Mouse (Mus musculus): ENCODE data around the gene Bmi1. TPM values are rescaled to one million over a fixed set of nuclear protein-coding genes. Genes with fewer than 3 reads are reported as not detected.
A peak's percentile ranks its signal among the peaks of the same experiment; 100 is the strongest.

Gene Bmi1
- polyA plus RNA-seq, 1 experiment from 2014 or later, result 44.1 TPM

DNA sequence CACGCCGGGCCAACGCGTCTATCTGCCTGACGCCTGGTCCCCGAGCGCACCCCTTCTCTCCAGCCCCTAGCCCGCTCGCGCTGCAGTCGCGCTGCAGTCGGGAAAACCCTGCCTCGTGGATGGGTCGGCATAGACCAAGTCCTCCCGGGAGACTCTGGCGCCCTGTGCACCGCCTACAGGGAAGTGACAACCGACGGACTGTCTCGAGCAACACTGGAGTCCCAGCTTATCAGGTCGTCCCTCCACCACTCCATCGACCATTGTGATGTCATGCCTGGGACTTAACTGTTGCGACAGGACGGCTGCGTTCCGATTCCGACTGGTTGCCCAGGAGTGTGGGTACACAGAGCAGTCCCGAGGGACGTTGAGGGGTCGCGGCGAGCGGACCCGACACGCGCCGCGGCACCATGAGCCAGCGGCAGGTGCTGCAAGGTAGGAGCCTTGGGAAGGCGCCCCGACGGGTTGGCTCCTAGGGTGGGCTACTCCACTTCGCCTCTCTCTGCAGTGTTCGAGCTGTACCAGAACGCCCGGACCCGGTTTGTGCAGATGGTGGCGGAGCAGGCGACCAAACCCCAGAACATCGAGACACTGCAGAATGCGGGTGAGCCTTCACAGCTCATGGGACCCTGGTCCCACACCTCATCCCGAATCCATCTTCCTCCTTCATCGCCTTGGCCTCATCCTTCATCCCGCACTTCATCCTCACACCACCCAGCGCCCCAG lies 22.0 kb downstream of the Bmi1 start:
- Histone ChIP-seq H3K4me2 (replicated peaks; ENCODE audit: low read depth, low read length) (no peak overlapping the region), H3K27me3 (ENCODE audit: control insufficient read depth, insufficient read depth, low read length) (peaks cover 71% of the 10 kb centered on the region), H3K4me1 (ENCODE audit: control insufficient read depth, insufficient read depth, low read length) (no peaks in the 10 kb centered on the region), H3K9me3 (ENCODE audit: control insufficient read depth, low read length) (no peaks in the 10 kb centered on the region), H3K27ac (ENCODE audit: low read depth, low read length) (no peak overlapping the region), H3K36me3 (ENCODE audit: control insufficient read depth, insufficient read depth, low read length) (no peaks in the 10 kb centered on the region), H3K9ac (ENCODE audit: low read depth, low read length) (no peak overlapping the region), H3K4me3 (ENCODE audit: low read length) (peak overlapping the region; percentile 13; the same call in 1 of the 2 replicates)
- 0 out of 2 replicates have a peak, but pooled peaks have one; percentile 21 for ATAC-seq (ENCODE audit: low FRiP score, low TSS enrichment)
- WGBS, result under 1% methylated on average over 53 of the region's 56 CpGs

DNA sequence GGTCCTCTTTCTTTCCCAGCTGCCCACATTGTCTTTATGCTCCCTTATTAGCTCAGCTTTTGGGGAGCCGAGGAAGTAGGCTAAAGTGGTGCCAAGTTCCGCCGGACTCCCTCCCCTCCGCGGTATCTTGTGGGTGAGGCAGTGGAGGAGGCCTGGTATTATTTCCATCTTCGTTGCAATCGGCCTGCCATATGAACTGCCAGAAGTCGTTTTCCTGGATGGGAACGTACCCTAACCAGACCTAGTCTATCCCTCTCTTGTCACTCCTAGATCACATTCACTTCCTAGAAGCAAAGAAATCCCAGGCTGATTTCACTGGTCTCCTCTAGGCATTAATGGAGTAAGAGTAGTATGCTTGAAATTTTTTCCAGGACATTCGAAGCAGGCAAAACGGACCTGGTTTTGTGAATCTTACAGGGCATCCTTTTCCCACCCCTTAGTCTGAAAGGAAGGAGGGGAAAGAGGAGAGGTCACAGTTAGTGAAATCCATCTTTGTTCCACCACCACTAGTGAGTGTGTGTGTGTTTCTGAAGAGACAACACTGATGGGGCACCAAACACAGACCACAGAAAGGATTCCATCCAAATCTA lies 22.7 kb downstream of the Bmi1 start:
- Histone ChIP-seq H3K27me3 (ENCODE audit: control insufficient read depth, insufficient read depth, low read length) (peaks cover 71% of the 10 kb centered on the region), H3K9me3 (ENCODE audit: control insufficient read depth, low read length) (no peaks in the 10 kb centered on the region), H3K9ac (ENCODE audit: low read depth, low read length) (no peak overlapping the region), H3K27ac (ENCODE audit: low read depth, low read length) (no peak overlapping the region), H3K36me3 (ENCODE audit: control insufficient read depth, insufficient read depth, low read length) (no peaks in the 10 kb centered on the region), H3K4me3 (ENCODE audit: low read length) (no peak overlapping the region), H3K4me2 (replicated peaks; ENCODE audit: low read depth, low read length) (no peak overlapping the region), H3K4me1 (ENCODE audit: control insufficient read depth, insufficient read depth, low read length) (no peaks in the 10 kb centered on the region)
- whole genome bisulfite sequencing, result under 1% methylated on average over 11 of the region's 11 CpGs
- ATAC-seq (ENCODE audit: low FRiP score, low TSS enrichment), result no peak

DNA sequence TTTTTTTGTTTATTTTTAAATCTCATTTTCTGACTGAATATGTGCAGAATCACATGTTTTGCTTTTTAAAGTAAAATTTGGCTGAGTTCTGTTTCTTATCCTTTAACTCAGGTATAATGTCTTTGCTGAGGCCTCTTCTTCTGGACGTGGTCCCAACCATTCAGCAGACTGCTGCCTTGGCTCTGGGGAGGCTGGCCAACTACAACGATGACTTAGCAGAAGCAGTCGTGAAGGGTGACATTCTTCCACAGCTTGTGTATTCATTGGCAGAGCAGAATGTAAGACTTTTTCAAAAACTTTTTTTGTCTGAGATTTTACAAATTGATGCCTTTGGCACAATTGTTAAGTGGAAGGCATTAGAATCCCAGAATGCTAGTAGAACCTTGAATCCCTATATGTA lies 33.5 kb downstream of the Bmi1 start:
- no peak overlapping the region for H3K9ac ChIP-seq (ENCODE audit: low read depth, low read length)
- H3K9me3 ChIP-seq (ENCODE audit: control insufficient read depth, low read length), result no peaks in the 10 kb centered on the region
- WGBS, result 77% methylated on average over 3 of the region's 3 CpGs
- ATAC-seq (ENCODE audit: low FRiP score, low TSS enrichment), result no peak
- no peaks in the 10 kb centered on the region for H3K36me3 ChIP-seq (ENCODE audit: control insufficient read depth, insufficient read depth, low read length)
- 0 out of 2 replicates have a peak, but pooled peaks cover 1% of the 10 kb centered on the region for H3K27me3 ChIP-seq (ENCODE audit: control insufficient read depth, insufficient read depth, low read length)
- no peak overlapping the region for H3K27ac ChIP-seq (ENCODE audit: low read depth, low read length)
- H3K4me1 ChIP-seq (ENCODE audit: control insufficient read depth, insufficient read depth, low read length), result no peaks in the 10 kb centered on the region
- H3K4me2 ChIP-seq (replicated peaks; ENCODE audit: low read depth, low read length), result no peak overlapping the region
- no peak overlapping the region for H3K4me3 ChIP-seq (ENCODE audit: low read length)

DNA sequence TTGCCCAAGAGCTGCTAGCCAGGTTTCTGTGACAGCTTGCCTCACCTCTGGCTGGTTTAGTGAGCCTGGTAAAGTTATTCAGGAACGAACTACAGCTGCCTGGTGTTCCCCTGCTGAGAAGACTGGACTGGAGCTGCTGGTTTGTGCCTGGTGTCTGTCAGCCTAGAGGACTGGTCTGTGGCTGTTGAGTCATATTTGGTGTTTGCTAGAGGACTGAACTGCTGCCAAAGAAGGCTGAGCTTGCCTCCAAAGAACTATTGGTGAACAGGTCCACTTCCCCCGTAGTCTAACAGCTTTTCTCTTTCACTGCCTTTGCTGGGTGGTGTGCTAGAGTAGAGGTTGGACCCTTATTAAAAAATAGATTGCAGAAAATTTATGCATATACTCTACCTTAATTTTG lies 36.3 kb downstream of the Bmi1 start:
- H3K27me3 ChIP-seq (ENCODE audit: control insufficient read depth, insufficient read depth, low read length), result no peaks in the 10 kb centered on the region
- H3K9ac ChIP-seq (ENCODE audit: low read depth, low read length), result no peak overlapping the region
- no peaks in the 10 kb centered on the region for H3K9me3 ChIP-seq (ENCODE audit: control insufficient read depth, low read length)
- no peak overlapping the region for H3K27ac ChIP-seq (ENCODE audit: low read depth, low read length)
- H3K4me3 ChIP-seq (ENCODE audit: low read length), result no peak overlapping the region
- WGBS, result 79% methylated on average over 2 of the region's 2 CpGs
- ATAC-seq (ENCODE audit: low FRiP score, low TSS enrichment), result no peak
- H3K4me2 ChIP-seq (replicated peaks; ENCODE audit: low read depth, low read length), result no peak overlapping the region
- no peaks in the 10 kb centered on the region for H3K4me1 ChIP-seq (ENCODE audit: control insufficient read depth, insufficient read depth, low read length)
- H3K36me3 ChIP-seq (ENCODE audit: control insufficient read depth, insufficient read depth, low read length), result no peaks in the 10 kb centered on the region

DNA sequence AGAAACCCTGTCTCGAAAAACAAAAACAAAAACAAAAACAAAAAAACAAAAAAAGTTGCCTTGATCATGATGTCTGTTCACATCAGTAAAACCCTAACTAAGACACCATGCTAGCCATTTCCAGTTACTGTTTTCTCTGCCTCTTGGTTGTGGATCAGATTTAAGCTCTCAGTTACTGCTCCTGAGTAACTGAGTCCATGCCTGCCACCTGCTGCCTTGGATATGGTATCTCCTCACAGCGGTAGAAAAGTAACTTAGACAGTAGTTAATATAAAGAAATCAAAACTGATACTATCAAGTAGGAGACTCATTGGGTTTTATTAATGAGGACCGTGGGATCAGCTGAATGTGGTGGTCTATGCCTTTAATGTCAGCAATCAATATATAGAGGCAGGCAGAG lies 37.5 kb downstream of the Bmi1 start:
- no peaks in the 10 kb centered on the region for H3K4me1 ChIP-seq (ENCODE audit: control insufficient read depth, insufficient read depth, low read length)
- ATAC-seq (ENCODE audit: low FRiP score, low TSS enrichment), result no peak
- no peaks in the 10 kb centered on the region for H3K36me3 ChIP-seq (ENCODE audit: control insufficient read depth, insufficient read depth, low read length)
- H3K9me3 ChIP-seq (ENCODE audit: control insufficient read depth, low read length), result no peaks in the 10 kb centered on the region
- no peaks in the 10 kb centered on the region for H3K27me3 ChIP-seq (ENCODE audit: control insufficient read depth, insufficient read depth, low read length)
- H3K4me3 ChIP-seq (ENCODE audit: low read length), result no peak overlapping the region
- H3K9ac ChIP-seq (ENCODE audit: low read depth, low read length), result no peak overlapping the region
- no peak overlapping the region for H3K4me2 ChIP-seq (replicated peaks; ENCODE audit: low read depth, low read length)
- H3K27ac ChIP-seq (ENCODE audit: low read depth, low read length), result no peak overlapping the region
- WGBS, result 68% methylated on average over 3 of the region's 3 CpGs

DNA sequence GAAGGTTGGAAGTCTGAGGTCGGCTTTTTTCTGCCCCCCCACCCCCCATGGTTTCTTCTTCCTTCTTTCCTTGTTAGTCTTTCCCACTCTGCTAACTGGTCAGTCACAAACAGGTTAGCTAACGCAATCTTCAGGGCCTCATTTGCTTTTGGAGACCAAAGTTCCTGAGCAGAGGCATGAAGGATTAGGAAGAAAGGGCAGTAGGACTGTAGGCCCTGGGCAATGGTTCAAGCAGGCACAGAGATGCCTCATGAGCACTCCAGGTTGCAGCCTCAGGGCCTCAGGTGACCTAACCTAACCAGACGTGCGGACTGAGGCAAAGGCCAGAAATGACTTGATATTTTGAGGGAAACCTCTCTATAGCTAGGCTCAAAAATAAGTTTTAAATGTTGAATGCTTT lies 41.7 kb downstream of the Bmi1 start:
- H3K9ac ChIP-seq (ENCODE audit: low read depth, low read length), result no peak overlapping the region
- H3K36me3 ChIP-seq (ENCODE audit: control insufficient read depth, insufficient read depth, low read length), result no peaks in the 10 kb centered on the region
- no peaks in the 10 kb centered on the region for H3K4me1 ChIP-seq (ENCODE audit: control insufficient read depth, insufficient read depth, low read length)
- H3K4me2 ChIP-seq (replicated peaks; ENCODE audit: low read depth, low read length), result no peak overlapping the region
- H3K9me3 ChIP-seq (ENCODE audit: control insufficient read depth, low read length), result no peaks in the 10 kb centered on the region
- H3K27ac ChIP-seq (ENCODE audit: low read depth, low read length), result no peak overlapping the region
- no peak overlapping the region for H3K4me3 ChIP-seq (ENCODE audit: low read length)
- WGBS, result 88% methylated on average over 4 of the region's 4 CpGs
- no peak for ATAC-seq (ENCODE audit: low FRiP score, low TSS enrichment)
- no peaks in the 10 kb centered on the region for H3K27me3 ChIP-seq (ENCODE audit: control insufficient read depth, insufficient read depth, low read length)

DNA sequence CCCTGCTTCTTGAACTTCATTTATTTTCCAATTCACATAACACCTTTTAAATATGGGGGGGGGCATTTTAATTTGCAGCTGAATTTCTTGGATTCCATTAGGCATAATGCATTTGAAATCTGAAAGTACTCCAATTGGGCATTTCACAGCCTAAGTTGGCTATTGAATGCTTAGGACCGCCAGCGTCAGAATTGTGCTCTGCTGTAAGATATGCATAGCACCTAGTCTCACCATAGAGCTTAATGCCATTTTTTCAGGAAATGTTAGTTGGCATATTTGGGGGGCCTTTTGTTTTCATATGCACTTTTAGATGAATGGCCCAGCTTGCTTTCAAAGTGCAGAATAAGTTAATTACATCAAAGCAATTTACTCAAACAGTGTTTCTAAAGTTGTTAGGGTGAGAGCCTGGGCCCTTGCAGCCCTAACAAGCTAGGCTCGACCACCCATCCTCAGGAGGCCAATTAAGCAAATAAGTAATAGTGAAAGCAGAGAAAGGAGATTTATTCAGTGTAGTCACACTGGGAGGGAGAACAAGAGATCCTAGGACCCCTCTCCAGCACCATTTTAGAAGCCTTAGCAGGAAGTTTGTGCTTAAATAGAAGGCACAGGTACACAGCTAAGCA lies 45.5 kb downstream of the Bmi1 start:
- no peak overlapping the region for H3K27ac ChIP-seq (ENCODE audit: low read depth, low read length)
- H3K9ac ChIP-seq (ENCODE audit: low read depth, low read length), result no peak overlapping the region
- H3K4me2 ChIP-seq (replicated peaks; ENCODE audit: low read depth, low read length), result no peak overlapping the region
- no peaks in the 10 kb centered on the region for H3K9me3 ChIP-seq (ENCODE audit: control insufficient read depth, low read length)
- H3K4me1 ChIP-seq (ENCODE audit: control insufficient read depth, insufficient read depth, low read length), result no peaks in the 10 kb centered on the region
- H3K36me3 ChIP-seq (ENCODE audit: control insufficient read depth, insufficient read depth, low read length), result no peaks in the 10 kb centered on the region
- WGBS, result 59% methylated on average over 3 of the region's 3 CpGs
- H3K27me3 ChIP-seq (ENCODE audit: control insufficient read depth, insufficient read depth, low read length), result no peaks in the 10 kb centered on the region
- ATAC-seq (ENCODE audit: low FRiP score, low TSS enrichment), result no peak
- no peak overlapping the region for H3K4me3 ChIP-seq (ENCODE audit: low read length)

DNA sequence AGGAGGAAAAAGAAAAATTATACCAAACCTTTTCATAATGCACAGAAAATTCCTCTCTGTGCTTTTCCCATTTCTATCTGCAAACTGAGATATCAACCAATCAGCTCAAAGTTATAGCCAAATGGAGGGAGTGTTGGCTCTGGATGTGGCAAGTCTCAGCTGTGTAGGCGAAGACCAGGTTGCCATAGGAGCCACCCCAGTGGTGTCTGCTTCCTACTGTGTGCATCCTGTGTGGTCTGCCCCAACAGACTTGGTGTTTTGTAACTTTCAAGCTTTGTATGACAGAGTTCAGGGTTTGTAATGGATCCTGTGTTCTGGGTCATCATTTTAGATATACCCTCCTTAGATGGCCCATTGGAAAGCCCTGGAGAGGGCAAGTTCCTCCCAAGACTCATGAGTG lies 47.6 kb downstream of the Bmi1 start:
- no peaks in the 10 kb centered on the region for H3K4me1 ChIP-seq (ENCODE audit: control insufficient read depth, insufficient read depth, low read length)
- no peak overlapping the region for H3K27ac ChIP-seq (ENCODE audit: low read depth, low read length)
- no peak overlapping the region for H3K4me3 ChIP-seq (ENCODE audit: low read length)
- no peak overlapping the region for H3K4me2 ChIP-seq (replicated peaks; ENCODE audit: low read depth, low read length)
- H3K9ac ChIP-seq (ENCODE audit: low read depth, low read length), result no peak overlapping the region
- H3K36me3 ChIP-seq (ENCODE audit: control insufficient read depth, insufficient read depth, low read length), result no peaks in the 10 kb centered on the region
- 76% methylated on average over 1 of the region's 1 CpGs for WGBS
- no peaks in the 10 kb centered on the region for H3K9me3 ChIP-seq (ENCODE audit: control insufficient read depth, low read length)
- no peak for ATAC-seq (ENCODE audit: low FRiP score, low TSS enrichment)
- H3K27me3 ChIP-seq (ENCODE audit: control insufficient read depth, insufficient read depth, low read length), result no peaks in the 10 kb centered on the region

DNA sequence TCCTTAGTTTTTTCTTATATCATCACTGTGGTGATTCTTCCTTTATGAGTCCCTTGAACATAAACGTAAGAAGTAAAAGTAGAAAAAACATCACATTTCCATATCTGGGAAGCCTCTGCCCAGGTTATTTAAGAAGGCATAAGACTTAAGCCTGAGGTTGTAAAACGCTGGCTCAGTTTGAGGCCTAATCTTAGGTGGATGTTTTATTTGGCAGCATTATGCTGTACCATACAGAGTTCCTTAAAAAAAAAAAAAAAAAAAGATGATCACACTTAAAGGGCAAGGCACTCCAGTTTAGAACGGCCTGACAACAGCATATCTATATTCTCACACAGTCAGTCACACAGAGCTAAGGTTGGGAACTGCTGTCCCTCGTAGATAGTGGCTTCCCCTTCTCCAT lies 49.1 kb downstream of the Bmi1 start:
- no peak overlapping the region for H3K4me2 ChIP-seq (replicated peaks; ENCODE audit: low read depth, low read length)
- H3K27ac ChIP-seq (ENCODE audit: low read depth, low read length), result no peak overlapping the region
- H3K36me3 ChIP-seq (ENCODE audit: control insufficient read depth, insufficient read depth, low read length), result no peaks in the 10 kb centered on the region
- ATAC-seq (ENCODE audit: low FRiP score, low TSS enrichment), result no peak
- H3K27me3 ChIP-seq (ENCODE audit: control insufficient read depth, insufficient read depth, low read length), result no peaks in the 10 kb centered on the region
- no peaks in the 10 kb centered on the region for H3K9me3 ChIP-seq (ENCODE audit: control insufficient read depth, low read length)
- no peak overlapping the region for H3K9ac ChIP-seq (ENCODE audit: low read depth, low read length)
- WGBS, result 78% methylated on average over 4 of the region's 4 CpGs
- no peak overlapping the region for H3K4me3 ChIP-seq (ENCODE audit: low read length)
- no peaks in the 10 kb centered on the region for H3K4me1 ChIP-seq (ENCODE audit: control insufficient read depth, insufficient read depth, low read length)
